Mouse (Mus musculus): Measurements from ENCODE around the gene Mak.
A peak's percentile ranks its signal among the peaks of the same experiment; 100 is the strongest.

Gene Mak

GRCm38 (mm10) chr13:41079421-41079780 lies at the start of gene Mak:
Gene Mak, minus strand, starts transcription at chr13:41079706.
- DNase-seq, result no peak

GRCm38 (mm10) chr13:41129061-41129460 lies 49.6 kb upstream of the Mak start:
- peak; percentile 37 for DNase-seq

GRCm38 (mm10) chr13:41128326-41128725 lies 48.8 kb upstream of the Mak start:
- DNase-seq, result peak; percentile 13

- DNase-seq, result peak; percentile 62
These were observed 44.2 kb upstream of the Mak start for GRCm38 (mm10) chr13:41123666-41124225.

GRCm38 (mm10) chr13:41119152-41119945 lies 39.8 kb upstream of the Mak start:
- peak; percentile 78 for DNase-seq

GRCm38 (mm10) chr13:41113940-41114339 lies 34.4 kb upstream of the Mak start, which contains the start of gene Sycp2l:
Gene Sycp2l, plus strand, starts transcription at chr13:41114307.
- DNase-seq, result peak; percentile 64

- no peak for DNase-seq
These were observed 31.4 kb upstream of the Mak start, which contains the start of gene Gcm2 for GRCm38 (mm10) chr13:41110935-41111334. Gene Gcm2, minus strand, starts transcription at chr13:41111035.

- no peak for DNase-seq
These were observed 26.0 kb upstream of the Mak start for GRCm38 (mm10) chr13:41105541-41105940.

- DNase-seq, result no peak
These were observed 24.5 kb upstream of the Mak start for GRCm38 (mm10) chr13:41103841-41104525.

- DNase-seq, result peak; percentile 54
These were observed 20.5 kb upstream of the Mak start for GRCm38 (mm10) chr13:41100031-41100430.

- DNase-seq, result no peak
These were observed 18.8 kb upstream of the Mak start for GRCm38 (mm10) chr13:41098325-41098724.

GRCm38 (mm10) chr13:41097324-41098058 lies 18.0 kb upstream of the Mak start:
- peak; percentile 97 for DNase-seq

- DNase-seq, result no peak
These were observed 14.7 kb upstream of the Mak start for GRCm38 (mm10) chr13:41094160-41094559.

GRCm38 (mm10) chr13:41091271-41091670 lies 11.8 kb upstream of the Mak start:
- no peak for DNase-seq

- DNase-seq, result no peak
These were observed 9.2 kb upstream of the Mak start for GRCm38 (mm10) chr13:41088746-41089145.

- DNase-seq, result no peak
These were observed 5.6 kb upstream of the Mak start for GRCm38 (mm10) chr13:41085140-41085539.

- no peak for DNase-seq
These were observed 5.0 kb upstream of the Mak start for GRCm38 (mm10) chr13:41084521-41084920.

GRCm38 (mm10) chr13:41080700-41081099 lies 1.2 kb upstream of the Mak start:
- peak; percentile 54 for DNase-seq

GRCm38 (mm10) chr13:41079859-41080258 lies 353 bp upstream of the Mak start:
- DNase-seq, result no peak

GRCm38 (mm10) chr13:41078690-41079420 lies 651 bp downstream of the Mak start:
- no peak for DNase-seq

- DNase-seq, result no peak
These were observed 1.6 kb downstream of the Mak start for GRCm38 (mm10) chr13:41077921-41078320.

- DNase-seq, result no peak
These were observed 5.7 kb downstream of the Mak start for GRCm38 (mm10) chr13:41073819-41074218.
